Mouse (Mus musculus) heart, embryonic 14.5 days (tissue): ENCODE measurements around the gene Lamc1. TPM values are rescaled to one million over a fixed set of nuclear protein-coding genes. Genes with fewer than 3 reads are reported as not detected.

ENCODE experiments used
- ATAC-seq: fragments of 200-750 bp; cut with Nextera tagmentation; 2 replicates; pipeline ENCODE4 v1.8.0; 2017; ENCODE audit warnings: low read depth, moderate TSS enrichment; ENCODE audit not compliant: insufficient number of reproducible peaks, insufficient read depth, low FRiP score
- H3K27ac ChIP-seq, 2 experiments: fragments of 200-500 bp in 1 of 2; fragments of 300-500 bp in 1 of 2; sonication (generic) in 1 of 2; replicated peaks in 1 of 2; 2 replicates each; pipeline ENCODE4 v1.5.1; 2012 to 2014; ENCODE audit warnings: low read depth in 2 of 2, low read length in 2 of 2, control low read depth in 1 of 2, mild to moderate bottlenecking in 1 of 2, mixed read lengths in 1 of 2; ENCODE audit not compliant: control insufficient read depth in 1 of 2, insufficient read depth in 1 of 2
- H3K27me3 ChIP-seq: fragments of 300-500 bp; sonication (generic); 2 replicates; pipeline ENCODE4 v1.6.1; 2014; ENCODE audit warnings: mild to moderate bottlenecking, low read length, control low read depth; ENCODE audit not compliant: control insufficient read depth, insufficient read depth
- H3K36me3 ChIP-seq: fragments of 300-500 bp; sonication (generic); 2 replicates; pipeline ENCODE4 v1.6.1; 2014; ENCODE audit warnings: mild to moderate bottlenecking, control low read depth, low read length, mixed read lengths; ENCODE audit not compliant: control insufficient read depth, insufficient read depth
- H3K4me1 ChIP-seq, 2 experiments: fragments of 200-500 bp in 1 of 2; fragments of 300-500 bp in 1 of 2; sonication (generic) in 1 of 2; 2 replicates each; pipeline ENCODE4 v1.6.1; 2012 to 2014; ENCODE audit warnings: low read length in 2 of 2, control low read depth in 1 of 2, mixed read lengths in 1 of 2; ENCODE audit not compliant: control insufficient read depth in 2 of 2, insufficient read depth in 2 of 2
- H3K4me2 ChIP-seq: fragments of 300-500 bp; sonication (generic); 2 replicates; pipeline ENCODE4 v1.6.1; 2014; ENCODE audit warnings: mild to moderate bottlenecking, low read length
- H3K4me3 ChIP-seq, 2 experiments: fragments of 200-500 bp in 1 of 2; fragments of 300-500 bp in 1 of 2; sonication (generic) in 1 of 2; 2 replicates each; pipeline ENCODE4 v1.5.1; 2012 to 2014; ENCODE audit warnings: low read length in 2 of 2, mild to moderate bottlenecking in 2 of 2, control low read depth in 1 of 2, low read depth in 1 of 2, moderate library complexity in 1 of 2; ENCODE audit not compliant: control insufficient read depth in 1 of 2, insufficient read depth in 1 of 2
- H3K9ac ChIP-seq: fragments of 300-500 bp; sonication (generic); 2 replicates; pipeline ENCODE4 v1.6.1; 2014; ENCODE audit warnings: mild to moderate bottlenecking, low read length
- H3K9me3 ChIP-seq: fragments of 300-500 bp; sonication (generic); 2 replicates; pipeline ENCODE4 v1.6.1; 2016; ENCODE audit warnings: low read length, control low read depth; ENCODE audit not compliant: control insufficient read depth
- WGBS: fragments of 180-500 bp; shearing (Covaris S2); extraction: QIAGEN DNeasy Blood & Tissue Kit; methylation state at CpG from one replicate; pipeline ENCODE4 v1.1.7; 2014; 5-methylcytosine and 5-hydroxymethylcytosine counted together
- polyA plus RNA-seq: library from polyadenylated mRNA; unstranded; fragments of >200 nt; fragmentation: Nextera tagmentation; extraction: Ambion mirVana; gene quantifications from 2 replicates; pipeline ENCODE4 v1.2.1, GENCODE M21; 2014

The Lamc1 gene
- polyA plus RNA-seq: 133 and 138 TPM in 2 replicates

DNA sequence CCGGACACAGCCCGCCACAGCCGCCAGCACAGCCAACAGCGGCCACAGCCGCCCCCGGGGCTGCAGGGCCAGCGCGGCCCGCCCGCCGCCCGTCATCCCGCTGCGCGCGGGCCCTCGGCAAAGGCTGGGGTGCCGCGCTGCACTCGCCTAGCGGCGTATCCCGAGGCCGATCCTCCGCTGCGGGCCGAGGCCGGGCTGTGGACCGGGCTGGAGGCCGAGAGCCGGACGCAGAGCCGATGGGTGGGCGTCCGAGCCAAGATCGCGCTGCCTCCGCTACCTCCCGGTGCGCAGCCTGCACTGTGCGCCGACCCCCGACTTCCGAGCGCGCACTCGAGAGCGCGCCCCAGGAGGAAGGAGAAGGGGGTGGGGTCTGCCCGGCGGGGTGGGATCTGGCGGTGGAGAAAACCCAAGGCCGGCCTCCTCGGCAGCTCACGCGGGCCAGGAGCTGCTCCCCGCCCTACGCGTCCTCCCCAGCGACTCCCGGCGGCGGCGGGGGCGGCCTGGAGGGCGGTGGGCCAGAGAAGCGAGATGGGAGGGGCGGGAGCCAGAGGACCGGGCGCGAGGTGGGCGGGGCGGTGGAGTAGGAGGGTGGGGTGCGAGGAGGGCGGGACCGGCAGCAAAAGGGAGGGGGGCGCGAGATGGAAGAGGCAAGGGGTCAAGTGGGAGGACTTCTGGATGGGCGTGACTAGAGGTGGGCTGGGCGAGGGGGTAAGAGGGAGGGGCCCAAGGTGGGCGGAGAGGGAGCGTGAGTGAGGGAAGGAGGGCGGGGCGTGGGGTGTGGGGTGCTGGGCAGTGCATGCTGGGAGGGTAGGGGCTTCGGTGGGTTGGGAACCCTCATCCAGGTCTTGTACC lies at the start of gene Lamc1:
Gene Lamc1, minus strand, starts transcription at position 343 of the 852 bp plus-strand sequence.
- peak; percentile 93 for ATAC-seq
- Histone ChIP-seq H3K4me2 (peak within 1 kb of the TSS; percentile 78), H3K4me3 (peak within 1 kb of the TSS; percentile 56 to 99), H3K36me3 (peaks cover 9% of the 10 kb centered on the region), H3K9me3 (no peaks in the 10 kb centered on the region), H3K27ac (peak within 1 kb of the TSS; percentile 89 to 97), H3K9ac (peak within 1 kb of the TSS; percentile 99), H3K4me1 (peaks cover 8 to 24% of the 10 kb centered on the region in 2 experiments), H3K27me3 (no peaks in the 10 kb centered on the region)
- 1% methylated on average over 75 of the region's 85 CpGs for whole genome bisulfite sequencing

GRCm38 (mm10) chr1:153380746-153381282 lies 48.2 kb upstream of the Lamc1 start:
- WGBS: 83% methylated on average over 9 of the region's 9 CpGs
- Histone ChIP-seq H3K27me3 (no peaks in the 10 kb centered on the region), H3K4me3 (no peak overlapping the region), H3K36me3 (no peaks in the 10 kb centered on the region), H3K4me2 (no peak overlapping the region), H3K27ac (no peak overlapping the region), H3K9ac (no peak overlapping the region), H3K9me3 (no peaks in the 10 kb centered on the region), H3K4me1 (no peaks in the 10 kb centered on the region)
- no peak for ATAC-seq

GRCm38 (mm10) chr1:153379832-153380231 lies 47.2 kb upstream of the Lamc1 start:
- H3K4me1 ChIP-seq: no peaks in the 10 kb centered on the region
- no peak for ATAC-seq
- 79% methylated on average over 5 of the region's 5 CpGs for WGBS

GRCm38 (mm10) chr1:153378587-153378986 lies 46.0 kb upstream of the Lamc1 start:
- Histone ChIP-seq H3K4me3 (no peak overlapping the region), H3K9ac (no peak overlapping the region), H3K27me3 (no peaks in the 10 kb centered on the region), H3K27ac (no peak overlapping the region), H3K9me3 (no peaks in the 10 kb centered on the region), H3K36me3 (no peaks in the 10 kb centered on the region), H3K4me1 (no peaks in the 10 kb centered on the region), H3K4me2 (no peak overlapping the region)
- 46% methylated on average over 6 of the region's 6 CpGs for WGBS
- ATAC-seq: no peak

More at GRCm38 (mm10) chr1:153379832-153380231, 47.2 kb upstream of the Lamc1 start:
- H3K27ac ChIP-seq: no peak overlapping the region
- no peaks in the 10 kb centered on the region for H3K36me3 ChIP-seq
- no peaks in the 10 kb centered on the region for H3K27me3 ChIP-seq
- H3K9me3 ChIP-seq: no peaks in the 10 kb centered on the region
- H3K4me3 ChIP-seq: no peak overlapping the region
- H3K4me2 ChIP-seq: no peak overlapping the region
- H3K9ac ChIP-seq: no peak overlapping the region

GRCm38 (mm10) chr1:153376446-153376845 lies 43.9 kb upstream of the Lamc1 start:
- ATAC-seq: no peak

GRCm38 (mm10) chr1:153374136-153374535 lies 41.5 kb upstream of the Lamc1 start:
- no peak overlapping the region for H3K9ac ChIP-seq
- H3K4me2 ChIP-seq: no peak overlapping the region
- no peaks in the 10 kb centered on the region for H3K36me3 ChIP-seq
- no peak overlapping the region for H3K4me3 ChIP-seq
- H3K27ac ChIP-seq: no peak overlapping the region
- no peaks in the 10 kb centered on the region for H3K9me3 ChIP-seq
- H3K27me3 ChIP-seq: no peaks in the 10 kb centered on the region
- no peak for ATAC-seq
- H3K4me1 ChIP-seq: 0 out of 4 replicates have a peak, but pooled peaks cover 0 to 2% of the 10 kb centered on the region in 2 experiments
- WGBS: 73% methylated on average over 4 of the region's 4 CpGs

More at GRCm38 (mm10) chr1:153376446-153376845, 43.9 kb upstream of the Lamc1 start:
- no peak overlapping the region for H3K4me3 ChIP-seq
- no peaks in the 10 kb centered on the region for H3K9me3 ChIP-seq
- no peaks in the 10 kb centered on the region for H3K4me1 ChIP-seq
- 42% methylated on average over 6 of the region's 6 CpGs for WGBS
- no peaks in the 10 kb centered on the region for H3K27me3 ChIP-seq
- no peak overlapping the region for H3K9ac ChIP-seq
- H3K4me2 ChIP-seq: no peak overlapping the region
- H3K27ac ChIP-seq: no peak overlapping the region
- no peaks in the 10 kb centered on the region for H3K36me3 ChIP-seq

- Histone ChIP-seq H3K27ac (no peak overlapping the region), H3K4me1 (0 out of 4 replicates have a peak, but pooled peaks cover 0 to 8% of the 10 kb centered on the region in 2 experiments), H3K9me3 (0 out of 2 replicates have a peak, but pooled peaks cover 3% of the 10 kb centered on the region), H3K4me2 (no peak overlapping the region), H3K4me3 (no peak overlapping the region), H3K9ac (no peak overlapping the region), H3K27me3 (no peaks in the 10 kb centered on the region), H3K36me3 (no peaks in the 10 kb centered on the region)
- 81% methylated on average over 3 of the region's 3 CpGs for WGBS
- no peak for ATAC-seq
Measured at GRCm38 (mm10) chr1:153371846-153372245, 39.3 kb upstream of the Lamc1 start.
